25 mouse cellular contexts compared by ENCODE assay signal in genomic region chr16:56186863-56187262, GRCm38 (mm10). TPM values are rescaled to one million over a fixed set of nuclear protein-coding genes. Genes with fewer than 3 reads are reported as not detected.
"Had no signal": no experiment of that assay in that cellular context is flagged by ENCODE, and none has a peak within 500 bp of the region (broad histone marks: within the 10 kb centered on the region; RNA-seq: fewer than 3 reads in every experiment).

No protein-coding gene starts in this region.

- H3K27me3 ChIP-seq: heart, embryonic 12.5 days; hindbrain, embryonic 12.5 days; intestine, embryonic 15.5 days; limb, embryonic 12.5 days had no signal

- DNase-seq: forebrain, postnatal 0 days; gastrocnemius, postnatal 25 days; heart, adult 18-20 months; heart, postnatal 10 days; heart, postnatal 4 days; kidney, adult 18-20 months; kidney, adult 8-10 months; kidney, postnatal 10 days; kidney, postnatal 25 days; kidney, postnatal 4 days had no signal

- H3K9me3 ChIP-seq: heart, embryonic 10.5 days; heart, embryonic 12.5 days; hindbrain, embryonic 10.5 days; hindbrain, embryonic 12.5 days; intestine, embryonic 15.5 days; limb, embryonic 10.5 days had no signal

- H3K9ac ChIP-seq: forebrain, postnatal 0 days; heart, embryonic 12.5 days; hindbrain, embryonic 12.5 days; hindbrain, embryonic 14.5 days; intestine, embryonic 15.5 days; limb, embryonic 12.5 days had no signal

- H3K4me3 ChIP-seq: heart, embryonic 10.5 days; heart, embryonic 12.5 days; hindbrain, embryonic 10.5 days; hindbrain, embryonic 12.5 days; intestine, embryonic 15.5 days; layer of hippocampus, adult 2 months; left cerebral cortex, adult 2 months; limb, embryonic 10.5 days; limb, embryonic 12.5 days had no signal

- H3K27ac ChIP-seq: heart, embryonic 10.5 days; hindbrain, embryonic 10.5 days; hindbrain, embryonic 12.5 days; hindbrain, embryonic 14.5 days; intestine, embryonic 15.5 days; layer of hippocampus, adult 2 months; left cerebral cortex, adult 2 months; limb, embryonic 10.5 days; limb, embryonic 12.5 days had no signal

- H3K4me2 ChIP-seq: heart, embryonic 12.5 days; hindbrain, embryonic 12.5 days; hindbrain, embryonic 14.5 days; intestine, embryonic 15.5 days; limb, embryonic 12.5 days had no signal

- H3K4me1 ChIP-seq: heart, embryonic 10.5 days; heart, embryonic 12.5 days; hindbrain, embryonic 10.5 days; hindbrain, embryonic 12.5 days; intestine, embryonic 15.5 days; limb, embryonic 10.5 days; limb, embryonic 12.5 days had no signal

- ATAC-seq: forebrain, postnatal 0 days; hindbrain, embryonic 16.5 days; inflammation-experienced regulatory T-cells, adult 6 months; intestine, embryonic 15.5 days; intestine, postnatal 0 days had no signal

RNA-seq across cellular contexts. Expression of gene Impg2, which starts 17.2 kb away (rescaled TPM):
- total RNA-seq: gastrocnemius, adult 18-20 months; gastrocnemius, adult 8-10 months had no signal
